Mouse (Mus musculus) embryonic fibroblast, embryonic 13.5 days (primary cell): ENCODE measurements around the gene Tlr12.

Experiments used
- CTCF ChIP-seq: IDR thresholded peaks from 2 replicates; pipeline ENCODE4 v1.5.1; 2011; ENCODE audit warnings: mild to moderate bottlenecking, control low read depth, low read length, moderate library complexity, borderline replicate concordance; ENCODE audit not compliant: insufficient read depth
- POLR2A ChIP-seq: IDR thresholded peaks from 2 replicates; pipeline ENCODE4 v1.6.1; 2011; ENCODE audit warnings: low read depth, mild to moderate bottlenecking, control low read depth, low read length, moderate library complexity

DNA sequence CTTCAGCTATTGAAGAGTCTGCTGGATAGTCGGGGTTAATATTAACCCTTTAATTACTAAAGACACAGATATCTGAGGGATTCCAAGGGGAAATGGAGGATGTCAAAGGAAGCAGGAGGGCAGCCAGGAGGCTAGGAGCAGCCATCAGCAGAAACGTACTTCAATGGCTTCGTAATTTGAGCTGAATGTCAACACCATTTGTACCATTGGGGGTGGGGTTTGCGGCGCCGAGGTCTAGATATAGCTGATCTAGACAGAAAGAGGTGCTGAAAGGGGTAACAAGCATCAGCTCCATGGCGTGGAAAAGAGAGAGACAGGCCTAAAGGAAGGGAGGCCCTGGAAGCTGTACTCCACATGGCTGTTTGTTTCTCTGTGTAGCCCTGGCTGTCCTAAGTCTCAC lies 28.3 kb upstream of the Tlr12 start:
- TF ChIP-seq CTCF (no peak), POLR2A (no peak)
